Mouse (Mus musculus) midbrain, embryonic 12.5 days (tissue): ENCODE measurements at regions not wholly inside any gene's neighbourhood (a gene's known extent, or its start where the extent isn't known, plus 50 kb on each side); places are given as distances from the start of the nearest gene placed in this dataset.

Experiments
- ATAC-seq: fragments of 200-750 bp; cut with Nextera tagmentation; 2 replicates; pipeline ENCODE4 v1.8.0; 2017; ENCODE audit warnings: low read depth, moderate TSS enrichment, moderate library complexity; ENCODE audit not compliant: low FRiP score
- H3K27ac ChIP-seq: fragments of 300-500 bp; sonication (generic); replicated peaks from 2 replicates; pipeline ENCODE4 v1.5.1; 2016; ENCODE audit warnings: mild to moderate bottlenecking
- H3K27me3 ChIP-seq: fragments of 300-500 bp; sonication (generic); 2 replicates; pipeline ENCODE4 v1.6.1; 2016; ENCODE audit warnings: mild to moderate bottlenecking
- H3K36me3 ChIP-seq: fragments of 300-500 bp; sonication (generic); 2 replicates; pipeline ENCODE4 v1.6.1; 2016
- H3K4me1 ChIP-seq: fragments of 300-500 bp; sonication (generic); 2 replicates; pipeline ENCODE4 v1.6.1; 2016
- H3K4me2 ChIP-seq: fragments of 300-500 bp; sonication (generic); replicated peaks from 2 replicates; pipeline ENCODE4 v1.6.1; 2016; ENCODE audit warnings: mild to moderate bottlenecking, moderate library complexity
- H3K4me3 ChIP-seq: fragments of 300-500 bp; sonication (generic); 2 replicates; pipeline ENCODE4 v1.5.1; 2016; ENCODE audit warnings: mild to moderate bottlenecking
- H3K9ac ChIP-seq: fragments of 300-500 bp; sonication (generic); replicated peaks from 2 replicates; pipeline ENCODE4 v1.6.1; 2016; ENCODE audit warnings: mild to moderate bottlenecking, moderate library complexity
- H3K9me3 ChIP-seq: fragments of 300-500 bp; sonication (generic); 2 replicates; pipeline ENCODE4 v1.6.1; 2016; ENCODE audit warnings: mild to moderate bottlenecking
- WGBS: fragments of 180-500 bp; shearing (Covaris S2); methylation state at CpG from one replicate; pipeline ENCODE4 v1.1.7; 2016; 5-methylcytosine and 5-hydroxymethylcytosine counted together

GRCm38 (mm10) chr10:99893999-99894398, 121.4 kb upstream of the Kitl start:
- WGBS: 71% methylated on average over 3 of the region's 3 CpGs
- H3K4me2 ChIP-seq: no peak overlapping the region

GRCm38 (mm10) chr10:99891899-99892298, 123.5 kb upstream of the Kitl start:
- H3K4me3 ChIP-seq: no peak overlapping the region
- 89% methylated on average over 3 of the region's 3 CpGs for WGBS
- no peaks in the 10 kb centered on the region for H3K9me3 ChIP-seq
- H3K4me2 ChIP-seq: no peak overlapping the region
- H3K4me1 ChIP-seq: no peaks in the 10 kb centered on the region
- no peak overlapping the region for H3K27ac ChIP-seq
- no peaks in the 10 kb centered on the region for H3K27me3 ChIP-seq
- ATAC-seq: no peak
- H3K36me3 ChIP-seq: no peaks in the 10 kb centered on the region
- no peak overlapping the region for H3K9ac ChIP-seq

More at GRCm38 (mm10) chr10:99893999-99894398, 121.4 kb upstream of the Kitl start:
- Histone ChIP-seq H3K27me3 (no peaks in the 10 kb centered on the region), H3K9ac (no peak overlapping the region), H3K4me3 (no peak overlapping the region), H3K27ac (no peak overlapping the region), H3K4me1 (no peaks in the 10 kb centered on the region), H3K36me3 (no peaks in the 10 kb centered on the region), H3K9me3 (no peaks in the 10 kb centered on the region)
- ATAC-seq: no peak

- Histone ChIP-seq H3K27me3 (no peaks in the 10 kb centered on the region), H3K4me3 (no peak overlapping the region), H3K27ac (no peak overlapping the region), H3K9me3 (no peaks in the 10 kb centered on the region), H3K4me1 (no peaks in the 10 kb centered on the region), H3K36me3 (no peaks in the 10 kb centered on the region), H3K9ac (no peak overlapping the region), H3K4me2 (no peak overlapping the region)
- 79% methylated on average over 2 of the region's 2 CpGs for WGBS
- ATAC-seq: no peak
Measured at GRCm38 (mm10) chr10:99881901-99882300, 122.4 kb upstream of the Csl start.

GRCm38 (mm10) chr10:99879362-99879761, 119.9 kb upstream of the Csl start:
- H3K9ac ChIP-seq: no peak overlapping the region
- H3K36me3 ChIP-seq: no peaks in the 10 kb centered on the region
- no peak for ATAC-seq
- no peaks in the 10 kb centered on the region for H3K27me3 ChIP-seq
- no peak overlapping the region for H3K27ac ChIP-seq
- 88% methylated on average over 5 of the region's 5 CpGs for WGBS
- H3K9me3 ChIP-seq: no peaks in the 10 kb centered on the region
- no peaks in the 10 kb centered on the region for H3K4me1 ChIP-seq
- no peak overlapping the region for H3K4me2 ChIP-seq
- no peak overlapping the region for H3K4me3 ChIP-seq

- no peak for ATAC-seq
- H3K4me3 ChIP-seq: no peak overlapping the region
- H3K9ac ChIP-seq: no peak overlapping the region
- peaks cover 9% of the 10 kb centered on the region for H3K4me1 ChIP-seq
- no peak overlapping the region for H3K27ac ChIP-seq
- no peaks in the 10 kb centered on the region for H3K36me3 ChIP-seq
- no peak overlapping the region for H3K4me2 ChIP-seq
- H3K9me3 ChIP-seq: no peaks in the 10 kb centered on the region
- WGBS: 90% methylated on average over 1 of the region's 1 CpGs
- H3K27me3 ChIP-seq: no peaks in the 10 kb centered on the region
Measured at GRCm38 (mm10) chr10:99864711-99865110, 105.3 kb upstream of the Csl start.

GRCm38 (mm10) chr10:99860322-99861089, 101.0 kb upstream of the Csl start:
- Histone ChIP-seq H3K9ac (no peak overlapping the region), H3K4me1 (peaks cover 9% of the 10 kb centered on the region), H3K36me3 (no peaks in the 10 kb centered on the region), H3K27me3 (no peaks in the 10 kb centered on the region), H3K9me3 (no peaks in the 10 kb centered on the region), H3K4me3 (no peak overlapping the region), H3K27ac (no peak overlapping the region), H3K4me2 (no peak overlapping the region)
- WGBS: 37% methylated on average over 10 of the region's 10 CpGs
- ATAC-seq: no peak

- H3K27me3 ChIP-seq: no peaks in the 10 kb centered on the region
- H3K27ac ChIP-seq: no peak overlapping the region
- H3K4me2 ChIP-seq: no peak overlapping the region
- H3K4me1 ChIP-seq: no peaks in the 10 kb centered on the region
- no peak for ATAC-seq
- WGBS: 87% methylated on average over 5 of the region's 5 CpGs
- no peaks in the 10 kb centered on the region for H3K36me3 ChIP-seq
- no peak overlapping the region for H3K9ac ChIP-seq
- H3K9me3 ChIP-seq: no peaks in the 10 kb centered on the region
- no peak overlapping the region for H3K4me3 ChIP-seq
Measured at GRCm38 (mm10) chr10:99844110-99844509, 84.7 kb upstream of the Csl start.

- no peak overlapping the region for H3K4me2 ChIP-seq
- no peaks in the 10 kb centered on the region for H3K9me3 ChIP-seq
- 86% methylated on average over 10 of the region's 10 CpGs for WGBS
- H3K4me3 ChIP-seq: no peak overlapping the region
- H3K27me3 ChIP-seq: no peaks in the 10 kb centered on the region
- H3K4me1 ChIP-seq: no peaks in the 10 kb centered on the region
- no peak for ATAC-seq
- no peak overlapping the region for H3K9ac ChIP-seq
- no peaks in the 10 kb centered on the region for H3K36me3 ChIP-seq
- no peak overlapping the region for H3K27ac ChIP-seq
Measured at GRCm38 (mm10) chr10:99841167-99841843, 81.8 kb upstream of the Csl start.

- H3K27ac ChIP-seq: no peak overlapping the region
- H3K9ac ChIP-seq: no peak overlapping the region
- ATAC-seq: no peak
- 90% methylated on average over 10 of the region's 10 CpGs for WGBS
- H3K27me3 ChIP-seq: no peaks in the 10 kb centered on the region
- no peaks in the 10 kb centered on the region for H3K36me3 ChIP-seq
- H3K4me2 ChIP-seq: no peak overlapping the region
- no peak overlapping the region for H3K4me3 ChIP-seq
- H3K4me1 ChIP-seq: no peaks in the 10 kb centered on the region
- no peaks in the 10 kb centered on the region for H3K9me3 ChIP-seq
Measured at GRCm38 (mm10) chr10:99840179-99840876, 80.9 kb upstream of the Csl start.

- H3K4me1 ChIP-seq: no peaks in the 10 kb centered on the region
- no peaks in the 10 kb centered on the region for H3K36me3 ChIP-seq
- ATAC-seq: no peak
- no peak overlapping the region for H3K4me3 ChIP-seq
- 83% methylated on average over 5 of the region's 5 CpGs for WGBS
- no peaks in the 10 kb centered on the region for H3K27me3 ChIP-seq
- H3K4me2 ChIP-seq: no peak overlapping the region
- no peak overlapping the region for H3K9ac ChIP-seq
- no peak overlapping the region for H3K27ac ChIP-seq
- no peaks in the 10 kb centered on the region for H3K9me3 ChIP-seq
Measured at GRCm38 (mm10) chr10:99836835-99837412, 77.5 kb upstream of the Csl start.

GRCm38 (mm10) chr10:99834905-99835633, 75.6 kb upstream of the Csl start:
- H3K4me3 ChIP-seq: no peak overlapping the region
- no peaks in the 10 kb centered on the region for H3K27me3 ChIP-seq
- 81% methylated on average over 4 of the region's 4 CpGs for WGBS
- H3K9ac ChIP-seq: no peak overlapping the region
- H3K4me1 ChIP-seq: no peaks in the 10 kb centered on the region
- no peaks in the 10 kb centered on the region for H3K9me3 ChIP-seq
- no peak for ATAC-seq
- no peak overlapping the region for H3K4me2 ChIP-seq
- no peak overlapping the region for H3K27ac ChIP-seq
- no peaks in the 10 kb centered on the region for H3K36me3 ChIP-seq
